In the genomic region with DNA sequence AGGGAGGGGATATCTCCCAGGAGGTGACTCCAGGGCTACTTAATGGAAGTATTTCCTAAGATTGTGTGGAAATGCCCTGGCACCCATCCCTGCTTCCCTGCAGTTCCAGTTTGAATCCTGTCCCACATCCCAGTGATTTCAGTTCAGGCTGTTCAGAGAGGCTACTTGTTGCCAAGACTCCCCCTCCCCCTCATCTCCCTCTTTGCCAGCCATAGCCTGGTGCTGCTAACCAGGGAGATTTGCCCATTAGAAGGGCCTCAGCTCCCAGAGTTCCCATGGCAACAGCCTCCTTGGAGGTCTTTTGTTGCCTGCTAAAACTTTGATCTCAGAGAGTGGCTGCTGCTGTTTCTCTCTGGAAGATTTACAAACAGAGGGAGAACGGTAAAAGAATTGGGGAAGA, we compare ENCODE assay signal across 9 mouse cellular contexts. TPM values are rescaled to one million over a fixed set of nuclear protein-coding genes. Genes with fewer than 3 reads are reported as not detected.
DNase-seq lines count a peak whose midpoint lies in the region; ATAC-seq and TF ChIP-seq lines count a peak whose summit lies in the region.
"Had no signal": no experiment of that assay in that cellular context is flagged by ENCODE, and none has a peak within 500 bp of the region (broad histone marks: within the 10 kb centered on the region; RNA-seq: fewer than 3 reads in every experiment).

No protein-coding gene starts in this region.

- peaks cover 20% of the 10 kb centered on the region for H3K4me1 ChIP-seq in liver, adult 2 months (ENCODE audit: control insufficient read depth, insufficient read depth, low read length)
- no peaks in the 10 kb centered on the region; the same call in 1 of the 2 replicates for H3K4me1 ChIP-seq in liver, postnatal 0 days (ENCODE audit: insufficient read depth)
- peaks cover 23% of the 10 kb centered on the region for H3K4me1 ChIP-seq in hindbrain, embryonic 11.5 days (replicated peaks; ENCODE audit: control insufficient read depth, insufficient read depth, low read length)
- H3K4me1 ChIP-seq in liver, embryonic 12.5 days = no peaks in the 10 kb centered on the region

- no peak overlapping the region for H3K4me3 ChIP-seq in liver, adult 2 months (ENCODE audit: insufficient read depth, low read depth, low read length)
- no peak overlapping the region for H3K4me3 ChIP-seq in liver, postnatal 0 days (ENCODE audit: low read depth, low read length)
- H3K4me3 ChIP-seq in hindbrain, embryonic 11.5 days (ENCODE audit: low read depth, low read length) = no peak overlapping the region
- H3K4me3 ChIP-seq in liver, embryonic 12.5 days = no peak overlapping the region

- no peak for TF ChIP-seq POLR2A in liver, adult 2 months (IDR thresholded peaks at IDR 0.05; ENCODE audit: extremely low read depth, insufficient read depth, low read length)

- DNase-seq in liver, adult 2 months (ENCODE audit: extremely low read depth, low read depth, low spot score) = peak; percentile 96
- no peak for DNase-seq in liver, postnatal 0 days
- peak; percentile 90 for DNase-seq in embryo, embryonic 10.5 days (ENCODE audit: low spot score)
- DNase-seq in hindbrain, embryonic 11.5 days (ENCODE audit: low spot score) = peak; percentile 82
- peak; percentile 16 for DNase-seq in lung, postnatal 10 days
- DNase-seq in right cerebral cortex, postnatal 14 days = peak; percentile 53
- no peak for DNase-seq in heart, postnatal 14 days

- H3K36me3 ChIP-seq in liver, adult 2 months (ENCODE audit: control insufficient read depth, insufficient read depth, low read length) = no peaks in the 10 kb centered on the region
- H3K36me3 ChIP-seq in liver, postnatal 0 days (replicated peaks; ENCODE audit: insufficient read depth, low read length) = no peaks in the 10 kb centered on the region
- H3K36me3 ChIP-seq in hindbrain, embryonic 11.5 days (ENCODE audit: control insufficient read depth, insufficient read depth, low read length) = no peaks in the 10 kb centered on the region
- no peaks in the 10 kb centered on the region for H3K36me3 ChIP-seq in liver, embryonic 12.5 days

- no peak for TF ChIP-seq CTCF in liver, adult 2 months (IDR thresholded peaks at IDR 0.05; ENCODE audit: low read depth, low read length)
- TF ChIP-seq CTCF in liver, postnatal 0 days (IDR thresholded peaks at IDR 0.05; ENCODE audit: low read depth) = no peak

- no peak overlapping the region for H3K4me2 ChIP-seq in liver, postnatal 0 days (ENCODE audit: low read depth, low read length)
- H3K4me2 ChIP-seq in hindbrain, embryonic 11.5 days (replicated peaks; ENCODE audit: low read depth, low read length) = no peak overlapping the region
- H3K4me2 ChIP-seq in liver, embryonic 12.5 days = no peak overlapping the region

- peak overlapping the region; percentile 74 for H3K27ac ChIP-seq in liver, adult 2 months (replicated peaks; ENCODE audit: insufficient read depth, low read depth, low read length)
- no peak overlapping the region for H3K27ac ChIP-seq in liver, postnatal 0 days (ENCODE audit: low read depth)
- peak overlapping the region; percentile 85 for H3K27ac ChIP-seq in hindbrain, embryonic 11.5 days (ENCODE audit: low read depth, low read length)
- H3K27ac ChIP-seq in liver, embryonic 12.5 days = no peak overlapping the region

- ATAC-seq in liver, postnatal 0 days = no peak
- peak; percentile 50 for ATAC-seq in hindbrain, embryonic 11.5 days (ENCODE audit: low FRiP score)
- ATAC-seq in liver, embryonic 12.5 days = no peak
- ATAC-seq: Patski had no signal

- H3K9ac ChIP-seq in liver, adult 2 months (ENCODE audit: low read depth, low read length) = no peak overlapping the region
- H3K9ac ChIP-seq in liver, postnatal 0 days (replicated peaks) = no peak overlapping the region
- H3K9ac ChIP-seq in hindbrain, embryonic 11.5 days (ENCODE audit: low read depth, low read length) = no peak overlapping the region; the same call in 1 of the 2 replicates
- H3K9ac ChIP-seq in liver, embryonic 12.5 days = no peak overlapping the region

- WGBS in liver, adult 2 months = 4% methylated on average over 1 of the region's 1 CpGs
- 38% methylated on average over 1 of the region's 1 CpGs for WGBS in liver, postnatal 0 days (ENCODE audit: insufficient replicate concordance)
- 5% methylated on average over 1 of the region's 1 CpGs for WGBS in hindbrain, embryonic 11.5 days
- 10% methylated on average over 1 of the region's 1 CpGs for WGBS in liver, embryonic 12.5 days (ENCODE audit: insufficient replicate concordance)

- H3K9me3 ChIP-seq in liver, postnatal 0 days (ENCODE audit: low read length) = no peaks in the 10 kb centered on the region
- H3K9me3 ChIP-seq in hindbrain, embryonic 11.5 days (ENCODE audit: control insufficient read depth, low read length) = no peaks in the 10 kb centered on the region
- H3K9me3 ChIP-seq in liver, embryonic 12.5 days (replicated peaks) = no peaks in the 10 kb centered on the region

- intact Hi-C loops in heart, postnatal 14 days (cut with DNase I) = no loop called here

- no peaks in the 10 kb centered on the region for H3K79me2 ChIP-seq in liver, adult 2 months (ENCODE audit: control insufficient read depth, insufficient read depth, low read length)

- no peak for TF ChIP-seq EP300 in liver, postnatal 0 days (IDR thresholded peaks at IDR 0.05; ENCODE audit: low read depth)

- no peaks in the 10 kb centered on the region for H3K27me3 ChIP-seq in liver, adult 2 months (ENCODE audit: control insufficient read depth, insufficient read depth, low read length)
- 0 out of 2 replicates have a peak, but pooled peaks cover 5% of the 10 kb centered on the region for H3K27me3 ChIP-seq in liver, postnatal 0 days (ENCODE audit: insufficient read depth, low read length)
- no peaks in the 10 kb centered on the region for H3K27me3 ChIP-seq in hindbrain, embryonic 11.5 days (ENCODE audit: control insufficient read depth, insufficient read depth, low read length)
- H3K27me3 ChIP-seq in liver, embryonic 12.5 days (replicated peaks) = peaks cover 23% of the 10 kb centered on the region
- H3K27me3 ChIP-seq: Patski had no signal

RNA-seq across cellular contexts. Expression of gene Ildr2, which starts 26.6 kb away (rescaled TPM):
- total RNA-seq in liver, adult 2 months (2014; rRNA removed) = 15.0 and 20.7 TPM in 2 replicates
- polyA plus RNA-seq in liver, adult 2 months (2012; rRNA removed) = 6.6 and 15.3 TPM in 2 replicates
- 0.07 TPM in 2 replicates for polyA plus RNA-seq in liver, postnatal 0 days (2015; fragmentation: Nextera tagmentation; extraction: Ambion mirVana)
- polyA plus RNA-seq in hindbrain, embryonic 11.5 days (2014; fragmentation: Nextera tagmentation; extraction: Ambion mirVana) = 7.2 and 7.4 TPM in 2 replicates
- 0.12 and 0.41 TPM in 2 replicates for polyA plus RNA-seq in liver, embryonic 12.5 days (2016; fragmentation: Nextera tagmentation; extraction: Ambion mirVana)
- total RNA-seq in heart, postnatal 14 days (2021) = 1 to 10 TPM; 4.1 to 4.2 TPM

RNA-seq across cellular contexts. Expression of gene Mael, which starts 42.0 kb away (rescaled TPM):
- total RNA-seq in liver, adult 2 months (2014; rRNA removed) = not detected in 2 replicates
- polyA plus RNA-seq in liver, adult 2 months (2012; rRNA removed) = not detected in 2 replicates
- polyA plus RNA-seq in liver, postnatal 0 days (2015; fragmentation: Nextera tagmentation; extraction: Ambion mirVana) = not detected in 2 replicates
- polyA plus RNA-seq in hindbrain, embryonic 11.5 days (2014; fragmentation: Nextera tagmentation; extraction: Ambion mirVana) = 0.14 TPM in 1 of 2 replicates, not detected in the other
- not detected in 2 replicates for polyA plus RNA-seq in liver, embryonic 12.5 days (2016; fragmentation: Nextera tagmentation; extraction: Ambion mirVana)
- not detected for total RNA-seq in heart, postnatal 14 days (2021)
- polyA plus RNA-seq: Patski had no signal

Comparison
In these comparisons a context has a peak if more than half of its experiments do, and no peak if none do; other contexts are left out.
1. DNase-seq: peak in liver, adult 2 months (single experiment), embryo, embryonic 10.5 days (single experiment), hindbrain, embryonic 11.5 days (single experiment), lung, postnatal 10 days (single experiment) and right cerebral cortex, postnatal 14 days (single experiment); none in liver, postnatal 0 days (single experiment) and heart, postnatal 14 days (0 of 2).
2. H3K27ac ChIP-seq: peak in liver, adult 2 months (single experiment) and hindbrain, embryonic 11.5 days (single experiment); none in liver, postnatal 0 days (single experiment) and liver, embryonic 12.5 days (single experiment).